Mouse (Mus musculus): Measurements from ENCODE around the gene Zcchc10. TPM values are rescaled to one million over a fixed set of nuclear protein-coding genes. Genes with fewer than 3 reads are reported as not detected.
"Not testable (repeated sequence)": the region's sequence is repeated elsewhere in the genome, so short reads cannot be mapped to it uniquely, and the experiment has no call there.

Gene Zcchc10
- polyA plus RNA-seq, 1 experiment from 2014 or later: 24.1 TPM

- no peaks in the 10 kb centered on the region for H3K36me3 ChIP-seq (replicated peaks)
- H3K27me3 ChIP-seq (ENCODE audit: poor library complexity, severe bottlenecking): no peaks in the 10 kb centered on the region
- 88% methylated on average over 14 of the region's 14 CpGs for WGBS
- DNase-seq (ENCODE audit: extremely low spot score, low spot score): no peak
- H3K27ac ChIP-seq: no peak overlapping the region
- H3K9me3 ChIP-seq: no peaks in the 10 kb centered on the region
- H3K4me1 ChIP-seq: peaks cover 11% of the 10 kb centered on the region
- H3K4me3 ChIP-seq: no peak overlapping the region
Measured at GRCm38 (mm10) chr11:53304044-53304840, 20.2 kb upstream of the Zcchc10 start.

GRCm38 (mm10) chr11:53306965-53307364, 17.5 kb upstream of the Zcchc10 start:
- Histone ChIP-seq H3K36me3 (replicated peaks) (no peaks in the 10 kb centered on the region), H3K27ac (no peak overlapping the region), H3K27me3 (ENCODE audit: poor library complexity, severe bottlenecking) (no peaks in the 10 kb centered on the region), H3K4me3 (no peak overlapping the region), H3K9me3 (no peaks in the 10 kb centered on the region), H3K4me1 (peaks cover 6% of the 10 kb centered on the region; the same call in 1 of the 2 replicates)
- no peak for DNase-seq (ENCODE audit: extremely low spot score, low spot score)
- 95% methylated on average over 2 of the region's 2 CpGs for WGBS

- H3K36me3 ChIP-seq (replicated peaks): no peaks in the 10 kb centered on the region
- WGBS: 84% methylated on average over 10 of the region's 10 CpGs
- no peak overlapping the region for H3K27ac ChIP-seq
- peaks cover 6% of the 10 kb centered on the region; the same call in 1 of the 2 replicates for H3K4me1 ChIP-seq
- no peaks in the 10 kb centered on the region for H3K27me3 ChIP-seq (ENCODE audit: poor library complexity, severe bottlenecking)
- no peaks in the 10 kb centered on the region for H3K9me3 ChIP-seq
- H3K4me3 ChIP-seq: no peak overlapping the region
- no peak for DNase-seq (ENCODE audit: extremely low spot score, low spot score)
Measured at GRCm38 (mm10) chr11:53307558-53308065, 16.9 kb upstream of the Zcchc10 start.

- H3K9me3 ChIP-seq: no peaks in the 10 kb centered on the region
- H3K27ac ChIP-seq: no peak overlapping the region
- H3K36me3 ChIP-seq (replicated peaks): no peaks in the 10 kb centered on the region
- no peak overlapping the region for H3K4me3 ChIP-seq
- H3K4me1 ChIP-seq: peaks cover 6% of the 10 kb centered on the region; the same call in 1 of the 2 replicates
- DNase-seq (ENCODE audit: extremely low spot score, low spot score): no peak
- no peaks in the 10 kb centered on the region for H3K27me3 ChIP-seq (ENCODE audit: poor library complexity, severe bottlenecking)
Measured at GRCm38 (mm10) chr11:53308251-53308864, 16.1 kb upstream of the Zcchc10 start.

GRCm38 (mm10) chr11:53308884-53309310, 15.6 kb upstream of the Zcchc10 start:
- H3K9me3 ChIP-seq: no peaks in the 10 kb centered on the region
- H3K27me3 ChIP-seq (ENCODE audit: poor library complexity, severe bottlenecking): no peaks in the 10 kb centered on the region
- no peak for DNase-seq (ENCODE audit: extremely low spot score, low spot score)
- no peak overlapping the region for H3K4me3 ChIP-seq
- H3K36me3 ChIP-seq (replicated peaks): no peaks in the 10 kb centered on the region
- no peak overlapping the region for H3K27ac ChIP-seq
- WGBS: 71% methylated on average over 2 of the region's 2 CpGs
- peaks cover 6% of the 10 kb centered on the region; the same call in 1 of the 2 replicates for H3K4me1 ChIP-seq

GRCm38 (mm10) chr11:53311385-53311784, 13.1 kb upstream of the Zcchc10 start:
- H3K27me3 ChIP-seq (ENCODE audit: poor library complexity, severe bottlenecking): no peaks in the 10 kb centered on the region
- no peaks in the 10 kb centered on the region for H3K36me3 ChIP-seq (replicated peaks)
- peaks cover 6% of the 10 kb centered on the region; the same call in 1 of the 2 replicates for H3K4me1 ChIP-seq
- DNase-seq (ENCODE audit: extremely low spot score, low spot score): no peak
- no peak overlapping the region for H3K4me3 ChIP-seq
- H3K27ac ChIP-seq: no peak overlapping the region
- no peaks in the 10 kb centered on the region for H3K9me3 ChIP-seq
- 29% methylated on average over 1 of the region's 1 CpGs for WGBS

- peaks cover 17% of the 10 kb centered on the region for H3K4me1 ChIP-seq
- not testable (repeated sequence) for H3K27me3 ChIP-seq (ENCODE audit: poor library complexity, severe bottlenecking); H3K4me3 ChIP-seq; H3K36me3 ChIP-seq (replicated peaks); H3K27ac ChIP-seq; H3K9me3 ChIP-seq; DNase-seq (ENCODE audit: extremely low spot score, low spot score)
- 77% methylated on average over 1 of the region's 1 CpGs for WGBS
Measured at GRCm38 (mm10) chr11:53312823-53313222, 11.7 kb upstream of the Zcchc10 start.

- Histone ChIP-seq H3K27ac (no peak overlapping the region), H3K9me3 (no peaks in the 10 kb centered on the region), H3K4me3 (no peak overlapping the region), H3K27me3 (ENCODE audit: poor library complexity, severe bottlenecking) (no peaks in the 10 kb centered on the region), H3K36me3 (replicated peaks) (no peaks in the 10 kb centered on the region), H3K4me1 (peaks cover 17% of the 10 kb centered on the region)
- WGBS: 69% methylated on average over 1 of the region's 1 CpGs
- no peak for DNase-seq (ENCODE audit: extremely low spot score, low spot score)
Measured at GRCm38 (mm10) chr11:53314770-53315173, 9.7 kb upstream of the Zcchc10 start.

- no peak overlapping the region for H3K4me3 ChIP-seq
- no peak overlapping the region for H3K27ac ChIP-seq
- H3K27me3 ChIP-seq (ENCODE audit: poor library complexity, severe bottlenecking): no peaks in the 10 kb centered on the region
- H3K9me3 ChIP-seq: no peaks in the 10 kb centered on the region
- 61% methylated on average over 6 of the region's 6 CpGs for WGBS
- no peak for DNase-seq (ENCODE audit: extremely low spot score, low spot score)
- H3K4me1 ChIP-seq: peaks cover 12% of the 10 kb centered on the region
- H3K36me3 ChIP-seq (replicated peaks): no peaks in the 10 kb centered on the region
Measured at GRCm38 (mm10) chr11:53316996-53317395, 7.5 kb upstream of the Zcchc10 start.

- Histone ChIP-seq H3K27ac (no peak overlapping the region), H3K36me3 (replicated peaks) (no peaks in the 10 kb centered on the region), H3K27me3 (ENCODE audit: poor library complexity, severe bottlenecking) (no peaks in the 10 kb centered on the region), H3K4me1 (peaks cover 12% of the 10 kb centered on the region), H3K4me3 (no peak overlapping the region), H3K9me3 (no peaks in the 10 kb centered on the region)
- 85% methylated on average over 7 of the region's 7 CpGs for WGBS
- no peak for DNase-seq (ENCODE audit: extremely low spot score, low spot score)
Measured at GRCm38 (mm10) chr11:53318041-53318440, 6.4 kb upstream of the Zcchc10 start.

GRCm38 (mm10) chr11:53318568-53318967, 5.9 kb upstream of the Zcchc10 start:
- peaks cover 12% of the 10 kb centered on the region for H3K4me1 ChIP-seq
- H3K27me3 ChIP-seq (ENCODE audit: poor library complexity, severe bottlenecking); H3K4me3 ChIP-seq; H3K27ac ChIP-seq; H3K36me3 ChIP-seq (replicated peaks); H3K9me3 ChIP-seq; DNase-seq (ENCODE audit: extremely low spot score, low spot score): not testable (repeated sequence)
- WGBS: 90% methylated on average over 3 of the region's 3 CpGs

- peaks cover 12% of the 10 kb centered on the region for H3K4me1 ChIP-seq
- H3K27ac ChIP-seq; H3K9me3 ChIP-seq; H3K4me3 ChIP-seq; H3K27me3 ChIP-seq (ENCODE audit: poor library complexity, severe bottlenecking); DNase-seq (ENCODE audit: extremely low spot score, low spot score); H3K36me3 ChIP-seq (replicated peaks): not testable (repeated sequence)
- WGBS: 92% methylated on average over 13 of the region's 13 CpGs
Measured at GRCm38 (mm10) chr11:53319867-53320266, 4.6 kb upstream of the Zcchc10 start.

- DNase-seq (ENCODE audit: extremely low spot score, low spot score): no peak
- peaks cover 7% of the 10 kb centered on the region for H3K4me1 ChIP-seq
- peaks cover 72% of the 10 kb centered on the region for H3K36me3 ChIP-seq (replicated peaks)
- no peaks in the 10 kb centered on the region for H3K27me3 ChIP-seq (ENCODE audit: poor library complexity, severe bottlenecking)
- H3K9me3 ChIP-seq: no peaks in the 10 kb centered on the region
- 92% methylated on average over 7 of the region's 7 CpGs for WGBS
- no peak overlapping the region for H3K27ac ChIP-seq
- H3K4me3 ChIP-seq: no peak overlapping the region
Measured at GRCm38 (mm10) chr11:53330325-53330724, 5.8 kb downstream of the Zcchc10 start.
